Mouse (Mus musculus): ENCODE results near the gene Olfr654.

GRCm38 (mm10) chr7:104577014-104577413 is 9.8 kb upstream of the Olfr654 start, which contains the start of gene Olfr653:
- TF ChIP-seq GATA1 (IDR thresholded peaks at IDR 0.05; ENCODE audit: low read length) = no peak
- TF ChIP-seq TAL1 (IDR thresholded peaks at IDR 0.05; ENCODE audit: low read length) = no peak
